11 mouse cellular contexts compared by ENCODE assay signal in the genomic region with DNA sequence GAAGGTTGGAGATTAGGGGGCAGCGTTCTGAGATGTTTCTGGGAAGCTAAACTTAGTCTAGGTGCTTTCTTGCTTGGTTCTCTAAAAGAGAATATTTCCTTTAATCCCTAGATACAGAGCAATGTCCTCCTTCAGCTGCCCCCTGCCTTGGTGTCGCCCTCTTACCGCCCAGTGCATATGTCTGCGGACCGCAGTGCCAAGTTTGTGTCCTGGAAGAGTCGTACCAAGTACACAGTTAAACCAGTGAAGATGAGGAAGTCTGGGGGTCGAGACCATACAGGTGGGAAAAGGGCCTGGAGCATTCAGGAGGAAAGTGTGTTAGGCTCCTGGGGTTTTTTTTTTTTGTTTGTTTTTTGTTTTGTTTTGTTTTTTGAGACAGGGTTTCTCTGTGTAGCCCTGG. TPM values are rescaled to one million over a fixed set of nuclear protein-coding genes. Genes with fewer than 3 reads are reported as not detected.
A peak's percentile ranks its signal among the peaks of the same experiment; 100 is the strongest.
DNase-seq lines count a peak whose midpoint lies in the region; ATAC-seq and TF ChIP-seq lines count a peak whose summit lies in the region.
"Had no signal": no experiment of that assay in that cellular context is flagged by ENCODE, and none has a peak within 500 bp of the region (broad histone marks: within the 10 kb centered on the region; RNA-seq: fewer than 3 reads in every experiment).

No protein-coding gene starts in this region.

- H3K4me1 ChIP-seq in heart, embryonic 12.5 days (replicated peaks) = peaks cover 44% of the 10 kb centered on the region
- peaks cover 22 to 33% of the 10 kb centered on the region in 2 experiments for H3K4me1 ChIP-seq in liver, embryonic 14.5 days (replicated peaks; ENCODE audit: control insufficient read depth in 2 of 2, insufficient read depth in 2 of 2, low read length in 1 of 2)

- no peaks in the 10 kb centered on the region for H3K27me3 ChIP-seq in heart, embryonic 12.5 days (replicated peaks)
- H3K27me3 ChIP-seq in liver, embryonic 14.5 days (ENCODE audit: control insufficient read depth, insufficient read depth, low read length) = no peaks in the 10 kb centered on the region
- H3K27me3 ChIP-seq: limb, embryonic 15.5 days had no signal

- no peak overlapping the region for H3K27ac ChIP-seq in heart, embryonic 12.5 days (ENCODE audit: poor library complexity, severe bottlenecking)
- no peak overlapping the region for H3K27ac ChIP-seq in liver, embryonic 14.5 days
- H3K27ac ChIP-seq: heart, adult 2 months had no signal

- 0 out of 2 replicates have a peak overlapping the region, but pooled peaks have one; percentile 91 for H3K4me2 ChIP-seq in heart, embryonic 12.5 days
- peak overlapping the region; percentile 99 for H3K4me2 ChIP-seq in liver, embryonic 14.5 days (ENCODE audit: low read depth)

- no peak overlapping the region for H3K9ac ChIP-seq in heart, embryonic 12.5 days
- no peak overlapping the region for H3K9ac ChIP-seq in liver, embryonic 14.5 days (replicated peaks)

- no peaks in the 10 kb centered on the region for H3K9me3 ChIP-seq in heart, embryonic 12.5 days (replicated peaks)
- no peaks in the 10 kb centered on the region for H3K9me3 ChIP-seq in liver, embryonic 14.5 days (ENCODE audit: control insufficient read depth, low read length)
- H3K9me3 ChIP-seq: limb, embryonic 15.5 days had no signal

- no peak for ATAC-seq in heart, embryonic 12.5 days (ENCODE audit: insufficient number of reproducible peaks, low FRiP score)
- ATAC-seq in liver, embryonic 14.5 days (ENCODE audit: insufficient read depth) = no peak

- TF ChIP-seq CTCF in liver, embryonic 14.5 days (IDR thresholded peaks at IDR 0.05; ENCODE audit: low read depth) = no peak

- no peak for DNase-seq in heart, postnatal 4 days
- peak; percentile 45 for DNase-seq in testis, postnatal 10 days (ENCODE audit: low spot score)
- no peak for DNase-seq in testis, postnatal 14 days (ENCODE audit: low spot score)
- DNase-seq in liver, embryonic 14.5 days (ENCODE audit: low read depth in 3 of 3, low spot score in 3 of 3) = no peak
- DNase-seq in adrenal gland, adult 8-10 months = no peak
- DNase-seq in retina, embryonic 14.5 days (ENCODE audit: low spot score) = no peak
- no peak for DNase-seq in frontal cortex, postnatal 14 days (ENCODE audit: low spot score in 2 of 2)
- DNase-seq: heart, adult 2 months; kidney, postnatal 4 days had no signal

- WGBS in heart, embryonic 12.5 days = 92% methylated on average over 7 of the region's 7 CpGs
- 78% methylated on average over 7 of the region's 7 CpGs for WGBS in liver, embryonic 14.5 days (ENCODE audit: insufficient replicate concordance)

- peaks cover 19% of the 10 kb centered on the region for H3K36me3 ChIP-seq in heart, embryonic 12.5 days
- no peaks in the 10 kb centered on the region; the same call in 1 of the 2 replicates for H3K36me3 ChIP-seq in liver, embryonic 14.5 days (replicated peaks; ENCODE audit: control insufficient read depth, insufficient read depth, low read depth)

- H3K4me3 ChIP-seq in heart, embryonic 12.5 days = no peak overlapping the region
- H3K4me3 ChIP-seq in liver, embryonic 14.5 days (ENCODE audit: insufficient read depth in 1 of 2, low read depth in 2 of 2, low read length in 2 of 2) = peak overlapping the region in 1 of 2 experiments; percentile 88; a peak in 2 of 4 replicates

- TF ChIP-seq EP300 in liver, embryonic 14.5 days (IDR thresholded peaks at IDR 0.05; ENCODE audit: low read depth) = no peak

RNA-seq across cellular contexts. Expression of a gene that starts 1.2 kb away (rescaled TPM):
- 90.9 and 99.0 TPM in 2 replicates for polyA plus RNA-seq in heart, embryonic 12.5 days (2016; fragmentation: Nextera tagmentation; extraction: Ambion mirVana)
- 100 to 1,000 TPM; 107 to 109 TPM for total RNA-seq in heart, postnatal 4 days (2021)
- 36.1 and 46.6 TPM in 2 replicates for polyA plus RNA-seq in liver, embryonic 14.5 days (2012; rRNA removed)
- 84.6 and 91.0 TPM in 2 replicates for polyA plus RNA-seq in liver, embryonic 14.5 days (2014; fragmentation: Nextera tagmentation; extraction: Ambion mirVana)
- total RNA-seq in adrenal gland, adult 8-10 months (2022) = 100 to 1,000 TPM in 2 of 4 experiments, 10 to 100 TPM in 2; 91.8 to 122 (median 104) TPM

RNA-seq across cellular contexts. Expression of a gene that starts 1.5 kb away (rescaled TPM):
- 19.9 and 21.1 TPM in 2 replicates for polyA plus RNA-seq in heart, embryonic 12.5 days (2016; fragmentation: Nextera tagmentation; extraction: Ambion mirVana)
- total RNA-seq in heart, postnatal 4 days (2021) = 10 to 100 TPM; 18.9 TPM
- polyA plus RNA-seq in liver, embryonic 14.5 days (2012; rRNA removed) = 3.4 and 3.5 TPM in 2 replicates
- 5.2 and 5.5 TPM in 2 replicates for polyA plus RNA-seq in liver, embryonic 14.5 days (2014; fragmentation: Nextera tagmentation; extraction: Ambion mirVana)
- total RNA-seq in adrenal gland, adult 8-10 months (2022) = 10 to 100 TPM; 42.3 to 59.8 (median 53.2) TPM

RNA-seq across cellular contexts. Expression of a gene that starts 2.9 kb away (rescaled TPM):
- polyA plus RNA-seq in heart, embryonic 12.5 days (2016; fragmentation: Nextera tagmentation; extraction: Ambion mirVana) = 48.1 and 53.1 TPM in 2 replicates
- total RNA-seq in heart, postnatal 4 days (2021) = 10 to 100 TPM; 65.5 to 66.6 TPM
- polyA plus RNA-seq in liver, embryonic 14.5 days (2012; rRNA removed) = 11.3 and 14.9 TPM in 2 replicates
- 7.1 and 8.3 TPM in 2 replicates for polyA plus RNA-seq in liver, embryonic 14.5 days (2014; fragmentation: Nextera tagmentation; extraction: Ambion mirVana)
- 10 to 100 TPM; 42.0 to 53.5 (median 47.2) TPM for total RNA-seq in adrenal gland, adult 8-10 months (2022)

RNA-seq across cellular contexts. Expression of a gene that starts 18.0 kb away (rescaled TPM):
- polyA plus RNA-seq in heart, embryonic 12.5 days (2016; fragmentation: Nextera tagmentation; extraction: Ambion mirVana) = 68.5 and 71.4 TPM in 2 replicates
- total RNA-seq in heart, postnatal 4 days (2021) = 10 to 100 TPM; 34.8 to 36.2 TPM
- polyA plus RNA-seq in liver, embryonic 14.5 days (2012; rRNA removed) = 3.6 and 3.7 TPM in 2 replicates
- 3.0 and 3.4 TPM in 2 replicates for polyA plus RNA-seq in liver, embryonic 14.5 days (2014; fragmentation: Nextera tagmentation; extraction: Ambion mirVana)
- 10 to 100 TPM in 2 of 4 experiments, 1 to 10 TPM in 2; 8.7 to 11.2 (median 9.9) TPM for total RNA-seq in adrenal gland, adult 8-10 months (2022)

RNA-seq across cellular contexts. Expression of a gene that starts 26.9 kb away (rescaled TPM):
- polyA plus RNA-seq in heart, embryonic 12.5 days (2016; fragmentation: Nextera tagmentation; extraction: Ambion mirVana) = 36.5 and 38.9 TPM in 2 replicates
- total RNA-seq in heart, postnatal 4 days (2021) = 10 to 100 TPM; 16.7 TPM
- 16.4 and 20.3 TPM in 2 replicates for polyA plus RNA-seq in liver, embryonic 14.5 days (2012; rRNA removed)
- polyA plus RNA-seq in liver, embryonic 14.5 days (2014; fragmentation: Nextera tagmentation; extraction: Ambion mirVana) = 11.4 and 14.0 TPM in 2 replicates
- total RNA-seq in adrenal gland, adult 8-10 months (2022) = 10 to 100 TPM; 24.9 to 31.8 (median 30.6) TPM
